Mouse (Mus musculus): ENCODE measurements around the gene Acsbg1.

- TF ChIP-seq CTCF (IDR thresholded peaks at IDR 0.05; ENCODE audit: low read depth) (no peak), EP300 (optimal IDR thresholded peaks at IDR 0.05) (no peak)
Measured at GRCm38 (mm10) chr9:54656402-54656801, 5.3 kb downstream of the Acsbg1 start.

Measured in stomach, postnatal 0 days (tissue).